Mouse (Mus musculus): ENCODE data around the gene Kdm6a. TPM values are rescaled to one million over a fixed set of nuclear protein-coding genes. Genes with fewer than 3 reads are reported as not detected.

Gene Kdm6a
- 14.6 and 36.0 TPM in 2 replicates for polyA plus RNA-seq (2012; rRNA removed; ENCODE audit: low replicate concordance)

GRCm38 (mm10) chrX:18162192-18162857 is at the start of gene Kdm6a:
Gene Kdm6a (plus strand): TSS chrX:18162575.

GRCm38 (mm10) chrX:18145557-18145956 is 16.8 kb upstream of the Kdm6a start, which contains the start of gene Dusp21:
Gene Dusp21 (plus strand): TSS chrX:18145857.

Other genes starting within 250 kb of the Kdm6a start
- not detected in 2 replicates for gene Dusp21, start 16.7 kb upstream of the Kdm6a start, polyA plus RNA-seq (2012; rRNA removed; ENCODE audit: low replicate concordance)